Mouse (Mus musculus) erythroblast, embryonic 14.5 days (primary cell): Measurements from ENCODE around the gene Dnm2.

Experiments
- GATA1 ChIP-seq: IDR thresholded peaks from 2 replicates; pipeline ENCODE4 v1.6.1; 2012; ENCODE audit warnings: low read length, inconsistent platforms, mixed read lengths
- TAL1 ChIP-seq: IDR thresholded peaks from 3 replicates; pipeline ENCODE4 v1.6.1; 2012; ENCODE audit warnings: low read length, inconsistent platforms, mixed read lengths

GRCm38 (mm10) chr9:21456930-21457634 is 32.4 kb downstream of the Dnm2 start:
- TF ChIP-seq TAL1, result no peak
- TF ChIP-seq GATA1, result no peak
